Mouse (Mus musculus): ENCODE data around the gene Cbll1.

DNA sequence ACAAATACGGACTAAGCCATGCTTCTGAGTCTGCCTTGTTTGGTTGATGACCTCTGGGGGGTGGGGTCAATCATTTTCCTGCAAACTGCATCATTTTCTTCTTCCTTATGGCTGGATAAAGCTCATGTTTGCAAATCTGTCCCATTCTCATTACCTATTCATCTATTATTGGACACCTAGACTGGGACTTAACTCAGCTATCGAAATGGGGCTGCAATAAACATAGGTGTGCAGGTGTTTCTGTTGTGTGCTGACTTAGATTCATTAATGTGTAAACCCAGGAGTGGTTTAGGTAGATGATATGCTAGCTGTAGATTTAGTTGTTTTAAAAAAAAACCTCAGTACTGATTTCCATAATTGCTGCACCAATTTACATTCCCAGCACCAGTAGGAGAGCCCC is 59.8 kb downstream of the Cbll1 start:
- TF ChIP-seq CTCF (IDR thresholded peaks at IDR 0.05) (no peak), EP300 (IDR thresholded peaks at IDR 0.05) (no peak)
